Mouse (Mus musculus): ENCODE measurements around the gene Rasl11b. TPM values are rescaled to one million over a fixed set of nuclear protein-coding genes. Genes with fewer than 3 reads are reported as not detected.
A peak's percentile ranks its signal among the peaks of the same experiment; 100 is the strongest.

Gene Rasl11b
- polyA plus RNA-seq, 1 experiment from 2014 or later: 60.3 TPM

GRCm38 (mm10) chr5:74218524-74218923 is 23.4 kb downstream of the Rasl11b start:
- 47% methylated on average over 4 of the region's 4 CpGs for WGBS
- no peak for ATAC-seq (replicated peaks; ENCODE audit: low FRiP score)

GRCm38 (mm10) chr5:74222626-74223025 is 27.5 kb downstream of the Rasl11b start:
- 89% methylated on average over 4 of the region's 4 CpGs for WGBS
- H3K27ac ChIP-seq: no peak overlapping the region
- no peaks in the 10 kb centered on the region for H3K27me3 ChIP-seq
- no peak overlapping the region for H3K4me3 ChIP-seq (replicated peaks)
- ATAC-seq (replicated peaks; ENCODE audit: low FRiP score): no peak
- H3K4me1 ChIP-seq: peaks cover 4% of the 10 kb centered on the region
- no peaks in the 10 kb centered on the region for H3K9me3 ChIP-seq (replicated peaks)
- H3K4me2 ChIP-seq: no peak overlapping the region
- no peaks in the 10 kb centered on the region for H3K36me3 ChIP-seq
- no peak overlapping the region for H3K9ac ChIP-seq

More at GRCm38 (mm10) chr5:74218524-74218923, 23.4 kb downstream of the Rasl11b start:
- Histone ChIP-seq H3K9me3 (replicated peaks) (no peaks in the 10 kb centered on the region), H3K4me3 (replicated peaks) (no peak overlapping the region), H3K27me3 (no peaks in the 10 kb centered on the region), H3K4me1 (peaks cover 16% of the 10 kb centered on the region), H3K36me3 (no peaks in the 10 kb centered on the region), H3K27ac (no peak overlapping the region), H3K4me2 (no peak overlapping the region), H3K9ac (no peak overlapping the region)

DNA sequence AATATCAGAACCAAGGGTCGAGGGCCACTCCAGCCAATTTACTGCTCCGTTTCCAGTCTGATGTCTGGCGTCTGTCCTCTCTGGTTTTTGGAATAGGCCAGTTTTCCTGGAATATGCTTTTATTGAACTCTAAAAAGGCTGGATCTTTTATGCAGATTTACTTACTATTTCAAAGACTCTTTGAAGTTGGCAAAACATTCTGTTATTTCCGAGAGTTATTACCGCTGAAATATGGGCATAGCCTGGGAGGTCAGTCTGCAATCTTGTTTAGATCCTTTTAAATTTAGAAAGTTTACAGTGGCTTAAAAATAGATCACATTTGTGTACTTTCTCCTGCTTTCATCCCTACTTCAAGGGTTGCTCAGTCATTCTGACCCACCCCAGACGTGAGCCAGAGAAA is 29.4 kb downstream of the Rasl11b start:
- no peak overlapping the region for H3K4me3 ChIP-seq (replicated peaks)
- no peaks in the 10 kb centered on the region for H3K36me3 ChIP-seq
- no peaks in the 10 kb centered on the region for H3K9me3 ChIP-seq (replicated peaks)
- no peak for ATAC-seq (replicated peaks; ENCODE audit: low FRiP score)
- no peaks in the 10 kb centered on the region for H3K27me3 ChIP-seq
- 77% methylated on average over 6 of the region's 6 CpGs for WGBS
- H3K27ac ChIP-seq: no peak overlapping the region; the same call in 1 of the 2 replicates
- no peak overlapping the region for H3K4me2 ChIP-seq
- H3K4me1 ChIP-seq: peaks cover 9% of the 10 kb centered on the region
- no peak overlapping the region for H3K9ac ChIP-seq

DNA sequence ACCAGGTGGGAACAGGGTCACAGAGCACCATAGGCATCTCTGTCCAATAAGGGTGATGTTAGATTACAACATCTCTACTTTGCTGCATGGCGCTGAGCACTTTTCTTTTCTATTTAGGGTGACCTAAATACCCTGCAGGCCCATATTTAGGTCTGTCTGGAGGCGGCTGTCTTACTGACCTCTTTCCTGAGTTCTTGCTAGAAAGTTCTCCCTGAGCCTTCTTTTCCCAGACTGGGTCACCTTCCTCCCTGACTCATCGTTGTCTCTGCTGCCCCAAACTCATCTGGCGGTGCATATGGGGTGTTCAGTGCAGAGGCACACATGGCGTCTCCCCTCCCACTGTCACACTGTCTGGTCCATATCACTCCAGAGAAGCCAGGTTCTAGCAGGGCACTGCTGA is 31.1 kb downstream of the Rasl11b start:
- Histone ChIP-seq H3K36me3 (no peaks in the 10 kb centered on the region), H3K4me1 (peaks cover 21% of the 10 kb centered on the region), H3K27ac (no peak overlapping the region), H3K9ac (no peak overlapping the region), H3K27me3 (no peaks in the 10 kb centered on the region), H3K4me2 (no peak overlapping the region), H3K4me3 (replicated peaks) (no peak overlapping the region), H3K9me3 (replicated peaks) (no peaks in the 10 kb centered on the region)
- ATAC-seq (replicated peaks; ENCODE audit: low FRiP score): no peak
- WGBS: 90% methylated on average over 5 of the region's 5 CpGs

DNA sequence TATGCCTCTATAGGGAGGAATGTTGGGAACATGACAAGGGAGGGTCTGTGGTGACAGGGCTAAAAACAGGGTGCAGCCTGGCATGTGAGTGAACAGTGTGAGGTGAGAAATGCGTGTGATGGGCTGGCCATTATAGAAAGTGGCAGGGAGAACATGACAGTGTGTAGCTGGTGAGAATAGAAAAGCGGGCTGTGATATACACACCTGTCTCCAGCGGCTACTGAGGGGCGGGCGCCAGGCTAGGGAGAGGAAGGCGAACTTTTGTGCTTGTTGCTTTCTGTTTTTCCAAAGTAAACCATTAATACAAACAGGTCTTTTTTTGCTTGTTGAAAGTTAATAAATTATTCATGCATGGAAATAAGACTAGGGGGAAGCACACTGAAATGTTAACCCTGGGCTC is 32.3 kb downstream of the Rasl11b start:
- 80% methylated on average over 6 of the region's 6 CpGs for WGBS
- Histone ChIP-seq H3K9ac (no peak overlapping the region), H3K9me3 (replicated peaks) (no peaks in the 10 kb centered on the region), H3K27me3 (no peaks in the 10 kb centered on the region), H3K4me2 (0 out of 2 replicates have a peak overlapping the region, but pooled peaks have one; percentile 16), H3K4me3 (replicated peaks) (no peak overlapping the region), H3K36me3 (no peaks in the 10 kb centered on the region), H3K27ac (peak overlapping the region; percentile 51; the same call in 1 of the 2 replicates), H3K4me1 (peaks cover 21% of the 10 kb centered on the region)
- ATAC-seq (replicated peaks; ENCODE audit: low FRiP score): peak; percentile 68

DNA sequence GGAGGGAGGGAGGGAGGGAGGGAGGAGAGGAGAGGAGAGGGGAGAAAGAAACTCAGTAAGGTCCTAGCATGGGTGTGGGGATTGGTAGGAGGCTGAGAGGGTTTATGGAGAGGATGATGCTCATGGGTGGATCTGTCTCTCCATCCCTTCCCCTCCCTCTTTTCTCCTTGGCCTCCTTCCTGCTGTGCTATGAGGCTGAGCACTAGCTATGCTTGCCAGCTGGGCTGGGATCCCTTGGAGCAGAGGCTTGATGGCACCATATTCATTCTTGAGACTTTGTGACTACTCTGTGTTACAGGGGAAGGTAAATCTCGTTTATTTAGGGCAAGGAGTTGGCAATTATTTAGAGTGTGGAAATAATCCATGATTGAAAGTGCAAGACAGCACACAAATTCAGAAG is 33.9 kb downstream of the Rasl11b start:
- H3K9me3 ChIP-seq (replicated peaks): no peaks in the 10 kb centered on the region
- no peak for ATAC-seq (replicated peaks; ENCODE audit: low FRiP score)
- no peaks in the 10 kb centered on the region for H3K36me3 ChIP-seq
- H3K9ac ChIP-seq: no peak overlapping the region
- H3K4me1 ChIP-seq: peaks cover 21% of the 10 kb centered on the region
- 68% methylated on average over 1 of the region's 1 CpGs for WGBS
- no peaks in the 10 kb centered on the region for H3K27me3 ChIP-seq
- H3K27ac ChIP-seq: no peak overlapping the region
- no peak overlapping the region for H3K4me2 ChIP-seq
- no peak overlapping the region for H3K4me3 ChIP-seq (replicated peaks)

- H3K4me2 ChIP-seq: no peak overlapping the region
- 71% methylated on average over 11 of the region's 11 CpGs for WGBS
These were observed 34.8 kb downstream of the Rasl11b start for GRCm38 (mm10) chr5:74229775-74230413.

GRCm38 (mm10) chr5:74230525-74230924 is 35.4 kb downstream of the Rasl11b start:
- 88% methylated on average over 2 of the region's 2 CpGs for WGBS

More at GRCm38 (mm10) chr5:74229775-74230413, 34.8 kb downstream of the Rasl11b start:
- ATAC-seq (replicated peaks; ENCODE audit: low FRiP score): 0 out of 2 replicates have a peak, but pooled peaks have one; percentile 20
- H3K27ac ChIP-seq: no peak overlapping the region
- H3K9ac ChIP-seq: no peak overlapping the region
- no peaks in the 10 kb centered on the region for H3K36me3 ChIP-seq
- H3K9me3 ChIP-seq (replicated peaks): no peaks in the 10 kb centered on the region
- H3K27me3 ChIP-seq: no peaks in the 10 kb centered on the region
- H3K4me1 ChIP-seq: peaks cover 21% of the 10 kb centered on the region
- H3K4me3 ChIP-seq (replicated peaks): no peak overlapping the region

DNA sequence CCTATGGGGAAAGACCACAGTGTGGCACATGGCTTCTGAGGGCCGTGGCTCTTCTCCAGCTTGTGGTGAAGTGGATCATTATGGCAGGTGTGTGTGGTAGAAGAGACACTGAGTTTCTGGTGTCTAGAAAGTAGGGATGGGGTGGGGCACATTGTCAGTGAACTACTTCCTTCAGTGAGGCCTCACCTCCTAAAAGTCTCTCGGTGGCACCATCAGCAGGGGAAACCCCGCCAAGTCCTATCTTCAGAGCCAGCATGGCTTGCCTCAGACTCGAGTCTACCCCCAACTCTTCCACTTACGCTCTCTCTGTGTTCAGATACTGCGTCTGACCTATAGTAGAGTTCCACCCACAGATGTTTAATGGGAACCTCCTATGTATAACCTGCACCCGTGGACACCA is 38.7 kb downstream of the Rasl11b start:
- 86% methylated on average over 7 of the region's 7 CpGs for WGBS
- Histone ChIP-seq H3K9me3 (replicated peaks) (no peaks in the 10 kb centered on the region), H3K4me3 (replicated peaks) (no peak overlapping the region), H3K27ac (no peak overlapping the region), H3K36me3 (no peaks in the 10 kb centered on the region), H3K4me2 (no peak overlapping the region), H3K4me1 (peaks cover 12% of the 10 kb centered on the region; the same call in 1 of the 2 replicates), H3K9ac (no peak overlapping the region), H3K27me3 (no peaks in the 10 kb centered on the region)
- ATAC-seq (replicated peaks; ENCODE audit: low FRiP score): no peak

More at GRCm38 (mm10) chr5:74230525-74230924, 35.4 kb downstream of the Rasl11b start:
- Histone ChIP-seq H3K4me3 (replicated peaks) (no peak overlapping the region), H3K4me1 (peaks cover 21% of the 10 kb centered on the region), H3K36me3 (no peaks in the 10 kb centered on the region), H3K9ac (no peak overlapping the region), H3K9me3 (replicated peaks) (no peaks in the 10 kb centered on the region), H3K27me3 (no peaks in the 10 kb centered on the region), H3K4me2 (no peak overlapping the region), H3K27ac (no peak overlapping the region)
- ATAC-seq (replicated peaks; ENCODE audit: low FRiP score): no peak

DNA sequence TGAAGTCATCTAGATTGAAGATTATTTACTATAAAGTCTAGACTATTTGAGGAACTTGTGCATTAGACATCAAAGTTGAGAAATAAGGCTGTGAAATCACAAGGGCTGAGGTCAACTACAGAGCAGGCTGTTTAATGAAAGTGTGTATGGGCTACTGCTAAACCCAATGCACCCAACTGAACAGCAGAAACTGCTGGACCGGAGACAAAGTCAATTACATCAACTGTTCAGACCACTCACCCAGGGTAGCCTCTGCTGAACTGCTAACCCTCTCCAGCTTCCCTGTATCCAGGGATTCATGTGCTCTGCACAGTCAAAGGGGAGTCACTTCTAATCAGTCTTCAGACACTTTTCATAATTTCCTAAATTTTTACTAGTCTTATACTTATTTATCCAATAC is 44.3 kb downstream of the Rasl11b start:
- Histone ChIP-seq H3K4me2 (no peak overlapping the region), H3K9me3 (replicated peaks) (no peaks in the 10 kb centered on the region), H3K4me3 (replicated peaks) (no peak overlapping the region), H3K9ac (no peak overlapping the region), H3K36me3 (no peaks in the 10 kb centered on the region), H3K27me3 (peaks cover 6% of the 10 kb centered on the region; the same call in 1 of the 2 replicates), H3K4me1 (no peaks in the 10 kb centered on the region; the same call in 1 of the 2 replicates), H3K27ac (no peak overlapping the region)
- peak; percentile 79; the same call in 1 of the 2 replicates for ATAC-seq (replicated peaks; ENCODE audit: low FRiP score)
- 43% methylated on average over 1 of the region's 1 CpGs for WGBS

DNA sequence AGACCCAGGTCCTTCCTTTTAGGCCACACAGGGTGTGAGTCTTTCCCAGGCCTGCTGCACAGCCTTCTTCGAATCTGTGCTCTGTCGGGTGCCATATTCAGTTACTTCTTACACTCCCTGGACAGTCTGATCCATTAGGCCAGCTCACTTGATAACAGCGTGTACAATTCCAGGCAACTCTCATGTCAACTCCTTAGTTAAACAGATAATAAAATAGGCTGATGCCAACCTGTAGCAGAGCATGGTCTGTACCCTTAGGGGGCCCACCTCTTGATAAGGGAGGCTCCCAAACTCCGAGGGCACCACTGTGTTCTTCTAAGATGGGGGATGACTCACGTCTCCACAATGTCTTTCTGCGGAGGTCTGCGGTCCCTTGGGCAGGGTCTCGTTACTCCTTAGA is 45.2 kb downstream of the Rasl11b start:
- Histone ChIP-seq H3K9ac (no peak overlapping the region), H3K36me3 (no peaks in the 10 kb centered on the region), H3K27ac (no peak overlapping the region), H3K4me1 (peaks cover 4% of the 10 kb centered on the region), H3K4me2 (no peak overlapping the region), H3K27me3 (peaks cover 6% of the 10 kb centered on the region; the same call in 1 of the 2 replicates), H3K4me3 (replicated peaks) (no peak overlapping the region), H3K9me3 (replicated peaks) (no peaks in the 10 kb centered on the region)
- 63% methylated on average over 8 of the region's 8 CpGs for whole genome bisulfite sequencing
- ATAC-seq (replicated peaks; ENCODE audit: low FRiP score): no peak; the same call in 1 of the 2 replicates

GRCm38 (mm10) chr5:74240926-74241680 is 46.0 kb downstream of the Rasl11b start:
- H3K27ac ChIP-seq: no peak overlapping the region
- peaks cover 10% of the 10 kb centered on the region for H3K4me1 ChIP-seq
- 59% methylated on average over 13 of the region's 13 CpGs for WGBS
- no peaks in the 10 kb centered on the region for H3K9me3 ChIP-seq (replicated peaks)
- ATAC-seq (replicated peaks; ENCODE audit: low FRiP score): no peak
- no peak overlapping the region for H3K9ac ChIP-seq
- no peaks in the 10 kb centered on the region for H3K36me3 ChIP-seq
- H3K27me3 ChIP-seq: peaks cover 6% of the 10 kb centered on the region; the same call in 1 of the 2 replicates
- no peak overlapping the region for H3K4me2 ChIP-seq
- no peak overlapping the region for H3K4me3 ChIP-seq (replicated peaks)
